Mouse (Mus musculus): ENCODE measurements at regions not wholly inside any gene's neighbourhood (a gene's known extent, or its start where the extent isn't known, plus 50 kb on each side); places are given as distances from the start of the nearest gene placed in this dataset.

DNA sequence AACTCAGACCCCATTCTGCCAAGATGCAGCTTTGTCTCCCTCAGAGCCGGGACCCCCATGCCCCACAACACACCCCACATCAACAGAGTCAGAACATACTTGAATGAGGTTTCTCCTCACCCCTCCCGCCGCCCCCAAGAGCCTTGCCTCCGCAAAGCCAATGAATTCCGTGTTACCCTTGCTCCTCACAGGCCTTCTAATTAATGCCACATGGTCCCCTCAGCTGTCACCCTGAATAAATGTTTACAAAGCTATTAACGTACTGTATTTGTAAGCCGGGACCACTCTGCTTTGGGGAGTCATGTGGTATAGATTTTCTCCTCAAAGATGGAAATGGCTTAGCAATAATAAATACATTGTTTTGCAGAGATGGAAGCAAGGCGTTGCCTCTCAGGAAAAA, 140.5 kb upstream of the Tbx3 start:
- no peak for DNase-seq

- DNase-seq, result no peak
These were observed 135.5 kb upstream of the Tbx3 start for GRCm38 (mm10) chr5:119534946-119535345.

- DNase-seq, result no peak
These were observed 127.6 kb upstream of the Tbx3 start for GRCm38 (mm10) chr5:119542836-119543235.

DNA sequence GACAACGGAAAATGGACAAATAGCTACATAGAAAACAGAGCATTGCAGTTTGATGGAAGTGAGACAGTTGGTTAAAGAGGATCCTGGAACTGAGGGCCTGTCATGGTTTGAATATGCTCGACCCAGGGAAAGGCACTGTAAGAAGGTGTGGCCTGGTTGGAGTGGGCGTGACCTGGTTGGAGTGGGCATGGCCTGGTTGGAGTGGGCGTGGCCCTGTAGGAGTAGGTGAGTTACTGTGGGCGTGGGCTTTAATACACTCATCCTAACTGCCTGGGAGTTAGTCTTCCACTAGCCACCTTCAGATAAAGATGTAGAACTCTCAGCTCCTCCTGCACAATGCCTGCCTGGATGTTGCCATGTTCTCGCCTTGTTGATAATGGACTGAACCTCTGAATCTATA, 126.8 kb upstream of the Tbx3 start:
- no peak for DNase-seq

GRCm38 (mm10) chr5:119544681-119545080, 125.8 kb upstream of the Tbx3 start:
- no peak for DNase-seq

DNA sequence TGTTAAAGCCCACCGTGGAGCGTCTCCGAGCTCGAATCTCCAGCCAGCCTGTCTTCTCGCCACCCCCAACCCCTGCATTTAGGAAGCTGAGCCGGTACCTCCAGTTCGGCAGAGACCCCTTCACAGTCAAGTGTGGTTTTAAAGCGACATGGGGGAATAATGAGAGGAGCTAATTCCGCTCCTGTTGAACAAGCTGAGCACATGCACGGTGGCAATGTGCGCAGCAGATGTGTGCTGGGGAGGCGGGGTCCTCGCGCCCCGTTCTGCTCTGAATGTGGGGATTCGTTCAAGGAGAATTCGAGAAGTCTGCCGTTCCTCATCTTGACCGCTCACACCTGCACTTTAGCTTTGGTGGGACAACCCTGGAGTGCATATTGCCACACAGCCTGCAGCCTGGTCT, 123.4 kb upstream of the Tbx3 start:
- no peak for DNase-seq

DNA sequence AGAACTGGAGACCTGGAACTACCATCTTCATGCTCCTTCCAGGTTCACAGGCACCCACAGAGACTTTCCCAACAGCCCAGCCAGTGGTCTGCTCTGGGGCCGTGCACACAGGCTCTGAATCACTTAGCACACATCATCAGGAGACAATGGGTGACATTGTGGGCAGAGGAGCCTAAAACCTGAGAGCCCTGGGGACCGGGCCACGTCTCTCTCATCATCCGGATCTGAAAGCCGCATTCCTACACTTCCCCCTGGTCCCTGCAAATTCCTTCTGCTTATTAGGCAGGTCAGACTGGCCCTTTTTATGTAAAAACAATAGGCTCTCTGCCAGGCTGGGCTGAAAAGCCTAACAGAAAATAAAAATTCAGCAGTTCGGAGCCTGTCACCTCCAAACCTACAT, 119.6 kb upstream of the Tbx3 start:
- DNase-seq, result no peak

DNA sequence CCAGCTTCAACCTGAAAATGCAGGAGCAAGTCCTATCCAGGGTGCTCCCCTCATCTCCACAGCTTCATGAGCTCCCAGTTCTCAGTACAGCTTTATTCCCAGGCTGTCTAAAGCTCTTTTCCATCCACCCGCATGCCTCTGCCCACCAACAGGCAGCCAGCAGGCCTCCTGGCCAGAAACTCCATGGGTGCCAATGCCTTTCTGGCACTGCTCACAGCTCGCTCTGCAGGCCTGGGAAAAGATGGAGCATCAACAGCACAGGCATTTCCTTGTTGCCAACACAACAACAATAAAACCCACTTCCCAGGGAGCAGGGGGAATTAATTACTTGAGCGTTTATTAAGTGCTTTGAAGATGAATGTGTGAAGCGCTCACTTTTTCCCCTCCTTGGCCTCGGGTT, 117.0 kb upstream of the Tbx3 start:
- DNase-seq, result no peak

DNA sequence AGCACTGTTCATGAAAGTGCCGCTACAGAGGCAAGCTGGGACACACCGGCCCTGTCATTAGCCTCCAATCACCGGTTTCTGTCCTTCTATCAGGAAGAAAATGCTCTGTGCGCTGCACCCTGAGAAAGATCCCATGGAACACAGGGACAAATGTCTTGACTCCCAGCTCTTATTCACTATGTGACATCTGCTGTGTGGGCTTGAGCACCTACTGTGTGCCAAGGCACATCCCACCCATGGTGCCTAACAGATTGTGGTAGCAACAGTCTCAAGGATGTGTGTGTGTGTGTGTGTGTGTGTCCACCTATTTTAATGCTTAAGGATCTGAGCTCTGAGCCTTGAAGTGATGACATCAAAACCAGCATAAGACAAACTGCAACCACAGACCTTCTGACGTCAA, 113.4 kb upstream of the Tbx3 start:
- no peak for DNase-seq

GRCm38 (mm10) chr5:119559696-119560095, 110.8 kb upstream of the Tbx3 start:
- peak; percentile 4 for DNase-seq

- DNase-seq, result no peak
These were observed 110.1 kb upstream of the Tbx3 start for GRCm38 (mm10) chr5:119560392-119560791.

DNA sequence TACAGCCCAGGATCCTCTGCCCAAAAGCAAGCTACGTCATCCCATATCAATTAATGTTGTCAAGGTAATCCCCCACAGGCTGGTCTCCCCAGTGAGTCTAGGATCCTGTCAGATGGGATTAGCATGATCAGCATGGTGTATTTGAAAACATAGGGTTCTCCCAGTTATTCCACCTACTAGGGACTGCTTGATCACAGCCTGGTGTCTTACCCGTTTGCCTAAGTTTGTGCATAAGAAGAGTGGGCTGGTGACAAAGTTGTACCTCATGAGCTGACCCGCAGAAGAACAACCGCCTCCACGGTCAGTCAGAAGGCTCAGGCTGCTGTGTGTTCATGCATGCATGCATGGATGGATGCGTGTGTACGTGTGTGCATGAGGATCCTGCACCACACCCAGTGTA, 108.9 kb upstream of the Tbx3 start:
- no peak for DNase-seq

GRCm38 (mm10) chr5:119563510-119564351, 106.7 kb upstream of the Tbx3 start:
- DNase-seq, result no peak

DNA sequence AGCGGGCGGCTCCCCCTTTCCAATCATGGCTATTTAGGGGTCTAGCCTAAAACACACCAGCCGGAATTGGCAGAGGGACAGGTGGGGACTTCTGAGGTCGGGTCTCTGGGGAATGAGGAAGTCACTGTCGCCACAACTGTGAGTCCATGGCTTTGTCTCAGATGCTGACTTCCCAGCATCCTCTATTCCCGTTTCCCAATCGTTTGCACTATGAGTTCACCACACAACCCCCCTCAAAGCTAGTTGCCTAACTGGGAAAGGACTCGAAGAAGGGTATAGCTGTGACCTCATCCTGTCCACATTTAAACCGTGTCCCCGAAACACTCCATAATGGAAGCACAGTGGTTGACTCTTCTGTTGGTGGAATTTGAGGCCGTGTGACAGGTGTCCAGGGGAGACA, 102.8 kb upstream of the Tbx3 start:
- DNase-seq, result no peak

- DNase-seq, result no peak
These were observed 100.4 kb upstream of the Tbx3 start for GRCm38 (mm10) chr5:119570054-119570453.

GRCm38 (mm10) chr5:119571644-119572043, 98.8 kb upstream of the Tbx3 start:
- DNase-seq, result no peak

GRCm38 (mm10) chr5:119575124-119575523, 95.3 kb upstream of the Tbx3 start:
- DNase-seq, result no peak

DNA sequence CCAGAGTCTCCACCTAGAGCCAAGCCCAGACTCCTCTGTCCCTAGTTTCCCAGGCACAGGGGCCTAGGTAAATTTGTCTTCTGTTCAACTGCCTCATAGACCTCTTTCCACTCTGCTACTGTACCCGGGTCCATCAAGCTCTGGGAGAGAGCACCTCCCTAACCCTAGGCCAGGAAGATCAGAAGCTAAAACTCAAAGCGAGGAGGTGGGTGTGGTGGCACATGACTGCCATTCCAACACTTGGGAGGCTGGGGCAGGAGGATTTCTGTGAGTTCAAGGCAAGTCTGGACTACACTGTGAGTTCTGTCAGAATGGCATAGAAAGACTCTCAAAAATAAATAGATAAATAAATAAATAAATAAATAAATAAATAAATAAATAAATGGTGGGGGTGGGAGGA, 91.2 kb upstream of the Tbx3 start:
- no peak for DNase-seq

GRCm38 (mm10) chr5:119579806-119580205, 90.7 kb upstream of the Tbx3 start:
- no peak for DNase-seq

GRCm38 (mm10) chr5:119580395-119580794, 90.1 kb upstream of the Tbx3 start:
- no peak for DNase-seq

- DNase-seq, result no peak
These were observed 89.7 kb upstream of the Tbx3 start for GRCm38 (mm10) chr5:119580798-119581197.

GRCm38 (mm10) chr5:119584389-119584788, 86.1 kb upstream of the Tbx3 start:
- DNase-seq, result no peak

DNA sequence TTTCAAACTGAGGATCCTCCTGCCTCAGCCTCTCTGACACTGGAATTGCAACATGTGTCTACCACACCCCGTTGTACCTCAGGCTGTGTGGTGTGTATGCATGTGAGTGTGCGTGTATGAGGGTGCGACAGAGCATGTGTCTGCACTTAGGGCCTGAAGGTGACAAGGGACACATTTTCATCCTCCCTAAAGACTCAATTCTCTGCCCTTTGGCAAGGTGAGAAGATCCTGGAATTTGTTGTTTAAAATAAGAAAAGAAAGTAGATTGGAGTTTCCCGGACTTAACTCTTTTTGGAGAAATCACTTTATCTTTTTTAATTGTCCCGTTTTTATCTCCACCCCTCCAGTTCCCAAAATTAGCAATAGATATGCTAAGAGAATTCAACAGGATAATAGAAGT, 85.6 kb upstream of the Tbx3 start:
- DNase-seq, result no peak

DNA sequence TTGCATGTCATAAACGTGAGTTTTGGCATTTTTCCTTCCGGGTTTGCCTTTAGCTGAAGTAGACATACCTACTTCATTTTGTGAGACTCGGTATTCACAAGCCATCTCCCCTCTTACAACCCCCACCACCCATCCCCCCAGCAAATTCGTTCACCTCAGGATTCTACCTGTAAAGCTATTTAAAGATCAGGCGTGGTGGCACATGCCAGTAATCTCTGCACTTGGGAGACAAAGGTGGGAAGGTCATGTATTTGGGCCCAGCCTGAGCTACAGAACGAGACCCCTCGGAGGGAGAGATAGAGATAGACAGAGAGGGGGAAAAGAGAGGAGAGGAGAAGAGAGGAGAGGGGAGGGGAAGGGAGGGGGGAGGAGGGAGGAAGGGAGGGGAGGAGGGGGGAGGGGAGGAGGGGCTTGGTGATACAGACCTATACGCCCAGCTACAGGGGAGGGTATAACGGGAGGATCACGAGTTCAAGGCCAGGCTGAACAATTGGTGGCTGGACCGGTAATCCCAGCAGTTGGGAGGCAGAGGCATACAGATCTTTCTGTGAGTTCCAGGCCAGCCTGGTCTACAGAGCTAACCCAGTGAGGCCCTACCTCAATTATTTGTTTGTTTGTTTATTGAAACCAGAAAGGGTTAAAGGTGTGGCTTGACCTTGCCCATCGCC, 83.9 kb upstream of the Tbx3 start:
- no peak for DNase-seq

Measured in cerebellum, adult 8-10 months (tissue).